Mouse (Mus musculus): ENCODE results near the gene Chrnb1. TPM values are rescaled to one million over a fixed set of nuclear protein-coding genes. Genes with fewer than 3 reads are reported as not detected.

Gene Chrnb1
- total RNA-seq, 2 experiments from 2014 or later: 1.3 to 2.0 TPM

- DNase-seq (ENCODE audit: low spot score in 2 of 2): no peak
- intact Hi-C loops (cut with DNase I): loop anchor here (5.0 kb wide), 1 partner anchor 71 kb away; the partner anchor contains the start of gene Tmem95
Measured at GRCm38 (mm10) chr11:69806378-69806777, 10.6 kb upstream of the Chrnb1 start.

DNA sequence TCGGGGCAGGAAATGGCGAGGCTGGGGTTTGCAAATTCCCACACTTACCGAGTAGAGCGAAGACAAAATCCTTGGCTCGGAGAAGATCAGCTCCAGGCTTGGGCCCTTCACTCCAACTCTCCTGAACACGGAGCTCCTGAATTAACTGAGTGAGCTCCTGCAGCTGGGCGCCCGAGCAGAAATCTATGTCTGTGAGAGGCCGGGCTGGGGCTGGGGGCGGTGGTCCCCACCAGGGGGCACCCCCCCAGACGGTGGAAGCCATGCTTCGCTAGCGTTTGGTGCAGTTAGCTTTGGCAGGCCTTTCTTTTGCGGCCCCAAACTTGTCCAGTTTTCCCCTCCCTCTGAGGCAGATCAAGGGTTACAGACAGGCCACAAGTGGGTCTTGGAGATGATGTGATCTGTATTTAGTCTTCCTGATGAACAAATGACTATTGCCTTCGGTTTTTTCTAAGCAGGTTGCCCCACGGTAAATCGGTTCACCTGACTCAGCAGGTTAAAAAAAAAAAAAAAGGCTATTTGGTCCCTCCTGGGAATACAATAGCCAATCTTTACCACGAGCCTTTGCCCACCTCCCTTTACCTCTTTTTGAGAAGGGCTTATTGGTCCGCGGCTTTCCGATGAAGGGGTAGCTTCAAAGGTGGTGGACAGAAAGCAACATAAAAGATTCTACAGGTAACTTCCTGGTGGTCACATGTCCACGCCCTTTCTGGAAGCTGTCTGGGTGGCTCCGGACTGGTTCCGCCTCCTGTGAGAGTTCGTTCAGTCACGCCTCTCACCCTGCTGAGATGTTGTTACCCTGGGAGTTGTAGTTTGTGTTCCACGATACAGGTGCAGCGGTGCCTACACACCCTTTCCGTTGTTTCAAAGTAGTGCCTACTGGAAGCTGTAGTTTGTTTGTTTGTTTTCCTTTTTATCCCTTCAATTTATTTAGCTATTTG is 9.5 kb upstream of the Chrnb1 start, which contains the start of gene Tmem102:
Gene Tmem102 (minus strand): TSS at position 653 of the 938 bp plus-strand sequence.
- intact Hi-C loops (cut with DNase I): loop anchor here (5.0 kb wide), 1 partner anchor 72 kb away; the partner anchor contains the start of gene Tmem95
- no peak for DNase-seq (ENCODE audit: low spot score in 2 of 2)

DNA sequence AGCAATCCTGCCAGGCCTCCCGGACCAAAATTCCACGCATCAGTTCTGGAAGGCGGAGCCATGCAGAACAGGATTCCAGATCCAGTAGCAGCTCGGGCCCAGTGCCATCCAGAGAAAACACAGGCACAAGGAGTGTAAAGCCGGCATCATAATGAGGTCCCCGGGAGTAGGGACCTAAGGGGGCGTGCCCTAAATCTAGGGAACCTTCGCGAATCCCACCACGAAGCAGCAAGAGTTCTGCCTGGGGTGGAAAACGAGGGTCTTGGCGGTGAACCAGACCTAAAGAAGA is 8.9 kb upstream of the Chrnb1 start:
- intact Hi-C loops (cut with DNase I): no loop called here

GRCm38 (mm10) chr11:69803786-69804651 is 8.3 kb upstream of the Chrnb1 start:
- intact Hi-C loops (cut with DNase I): loop anchor here (2.0 kb wide), 2 partner anchors 33 to 45 kb away; partner anchors contain the start of genes Nlgn2 and Polr2a
- DNase-seq (ENCODE audit: low spot score in 2 of 2): peak; percentile 63 to 72

More for the DNA sequence above, 8.9 kb upstream of the Chrnb1 start:
- DNase-seq (ENCODE audit: low spot score in 2 of 2): no peak

DNA sequence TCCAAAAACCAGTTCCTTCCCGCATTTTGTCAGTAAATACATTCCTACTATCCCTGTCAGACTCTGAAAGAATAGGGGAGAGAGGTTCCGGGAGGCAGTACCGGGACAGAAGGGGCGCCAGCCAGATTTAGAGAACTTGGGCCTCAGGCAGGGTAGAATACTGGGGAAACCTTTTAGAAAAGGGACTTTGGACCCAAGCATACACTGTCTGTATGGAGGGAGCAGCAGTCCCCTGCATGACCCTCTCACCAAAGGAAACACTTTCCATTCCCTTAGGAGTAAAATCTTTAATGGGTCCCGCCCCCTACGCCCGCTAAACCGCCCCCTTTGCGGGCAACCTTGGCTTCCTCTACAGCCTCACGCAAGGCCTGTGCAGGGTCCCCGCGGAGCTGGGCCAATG is 7.6 kb upstream of the Chrnb1 start:
- DNase-seq (ENCODE audit: low spot score in 2 of 2): no peak
- intact Hi-C loops (cut with DNase I): loop anchor here (2.0 kb wide), 2 partner anchors 33 to 45 kb away; partner anchors contain the start of genes Nlgn2 and Polr2a

DNA sequence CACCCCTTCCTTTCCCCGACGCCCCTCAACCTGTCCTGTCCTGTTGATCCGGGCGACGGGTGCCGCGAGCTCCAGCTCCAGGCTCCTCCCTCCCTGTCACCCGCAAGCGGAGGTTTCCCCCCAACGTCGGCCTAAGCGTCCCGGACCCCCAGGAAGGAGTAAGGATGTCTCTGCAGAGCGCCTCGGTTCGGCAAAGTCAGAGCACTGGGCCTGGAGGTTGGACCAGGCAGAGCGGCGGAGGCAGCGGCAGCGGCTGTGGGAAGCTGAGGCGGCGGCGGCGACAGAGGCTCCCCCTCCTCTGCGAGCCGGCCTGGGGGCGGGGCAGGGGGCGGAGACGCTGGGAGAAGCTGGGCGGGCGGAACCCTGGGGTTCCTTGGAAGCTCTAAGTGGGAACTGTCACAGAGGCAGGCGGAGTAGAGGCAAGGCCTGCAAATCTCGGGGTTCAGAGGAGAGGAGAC is 6.9 kb upstream of the Chrnb1 start:
- DNase-seq (ENCODE audit: low spot score in 2 of 2): peak; percentile 74 to 80

DNA sequence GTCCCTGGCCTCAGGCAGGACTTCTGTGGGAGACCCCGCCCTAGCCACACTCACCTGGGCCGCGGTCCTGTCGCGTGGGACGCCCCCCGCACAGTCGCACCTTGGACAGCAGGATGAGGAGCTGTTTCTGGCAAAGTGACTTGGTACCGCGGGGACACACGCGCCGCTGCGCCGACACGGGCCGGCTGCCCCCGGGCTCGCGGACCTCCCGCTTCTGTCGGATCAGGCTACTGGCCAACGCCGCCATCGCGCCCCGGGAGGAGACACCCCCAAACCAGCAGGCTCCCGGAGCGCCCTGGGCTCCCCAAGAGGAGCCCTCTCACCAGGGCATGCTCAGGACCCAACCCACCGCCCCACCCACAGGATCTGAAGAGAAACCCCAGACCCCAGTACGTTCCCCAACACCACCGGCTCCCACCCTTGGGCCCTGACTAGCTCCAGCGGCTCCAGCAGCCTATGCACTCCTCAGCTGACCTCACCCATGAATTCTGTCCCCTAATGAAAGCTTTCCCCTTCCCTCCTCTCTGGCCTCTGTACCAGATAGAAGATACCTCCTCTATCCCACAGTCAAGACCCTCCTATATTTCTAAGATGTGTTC is 5.7 kb upstream of the Chrnb1 start, which contains the start of gene Fgf11:
Gene Fgf11 (minus strand): TSS at position 479 of the 599 bp plus-strand sequence.
- intact Hi-C loops (cut with DNase I): no loop called here
- no peak for DNase-seq (ENCODE audit: low spot score in 2 of 2)

More for the DNA sequence above, 6.9 kb upstream of the Chrnb1 start:
- intact Hi-C loops (cut with DNase I): loop anchor here (2.0 kb wide), 2 partner anchors 34 to 44 kb away; partner anchors contain the start of genes Nlgn2 and Polr2a

- intact Hi-C loops (cut with DNase I): no loop called here
- DNase-seq (ENCODE audit: low spot score in 2 of 2): no peak
Measured at GRCm38 (mm10) chr11:69800392-69801197, 4.9 kb upstream of the Chrnb1 start.

GRCm38 (mm10) chr11:69800138-69800391 is 4.3 kb upstream of the Chrnb1 start:
- DNase-seq (ENCODE audit: low spot score in 2 of 2): no peak
- intact Hi-C loops (cut with DNase I): no loop called here

GRCm38 (mm10) chr11:69799394-69800137 is 3.8 kb upstream of the Chrnb1 start:
- no peak for DNase-seq (ENCODE audit: low spot score in 2 of 2)
- intact Hi-C loops (cut with DNase I): no loop called here

GRCm38 (mm10) chr11:69797924-69798323 is 2.2 kb upstream of the Chrnb1 start:
- intact Hi-C loops (cut with DNase I): no loop called here
- DNase-seq (ENCODE audit: low spot score in 2 of 2): no peak

- DNase-seq (ENCODE audit: low spot score in 2 of 2): no peak
- intact Hi-C loops (cut with DNase I): no loop called here
Measured at GRCm38 (mm10) chr11:69795983-69796435, 266 bp upstream of the Chrnb1 start.

DNA sequence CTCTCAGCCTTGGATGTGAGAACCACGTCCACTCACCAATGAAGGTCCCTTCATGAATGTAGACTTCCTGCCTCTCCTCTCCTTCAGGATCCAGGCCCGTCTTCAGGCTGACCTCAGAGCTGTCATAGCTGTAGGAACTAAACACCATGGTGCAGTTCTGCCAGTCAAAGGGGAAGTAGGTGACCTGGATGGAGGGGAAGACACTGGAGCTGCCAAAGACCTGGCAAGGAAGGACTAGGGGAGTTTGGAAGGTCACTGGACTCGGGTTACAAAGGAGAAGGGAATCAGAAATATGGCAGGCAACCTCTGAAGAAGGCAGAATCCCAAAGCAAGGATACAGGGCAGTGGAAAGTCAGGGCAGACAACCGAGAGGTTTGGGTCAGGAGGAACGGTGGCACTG is 2.3 kb downstream of the Chrnb1 start:
- intact Hi-C loops (cut with DNase I): no loop called here
- no peak for DNase-seq (ENCODE audit: low spot score in 2 of 2)

DNA sequence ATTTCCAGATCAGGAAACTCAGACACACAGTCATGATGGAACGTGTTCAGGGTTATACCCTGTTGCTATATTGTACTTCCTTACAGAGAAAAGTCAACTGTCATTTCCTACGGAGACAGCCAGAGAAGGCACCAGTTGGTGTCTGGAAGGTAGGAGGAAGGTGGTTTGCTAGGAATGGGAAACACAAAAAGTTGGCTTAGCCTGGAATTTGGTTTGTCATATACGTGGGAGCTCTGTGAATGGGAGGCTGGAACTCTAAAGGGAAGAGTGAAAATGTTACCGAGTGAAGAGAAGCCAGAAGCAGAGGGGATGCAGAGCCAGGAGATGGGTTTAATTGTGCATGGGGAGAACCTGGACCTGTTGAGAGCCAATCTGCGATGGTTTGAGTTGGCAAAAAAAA is 4.3 kb downstream of the Chrnb1 start:
- peak in 1 of 2 experiments; percentile 71 for DNase-seq (ENCODE audit: low spot score in 2 of 2)
- intact Hi-C loops (cut with DNase I): loop anchor here (2.0 kb wide), 1 partner anchor 23 kb away; no protein-coding TSS in a partner anchor

GRCm38 (mm10) chr11:69789431-69789830 is 6.3 kb downstream of the Chrnb1 start:
- no peak for DNase-seq (ENCODE audit: low spot score in 2 of 2)
- intact Hi-C loops (cut with DNase I): no loop called here

GRCm38 (mm10) chr11:69787306-69787705 is 8.4 kb downstream of the Chrnb1 start:
- intact Hi-C loops (cut with DNase I): no loop called here
- DNase-seq (ENCODE audit: low spot score in 2 of 2): no peak

DNA sequence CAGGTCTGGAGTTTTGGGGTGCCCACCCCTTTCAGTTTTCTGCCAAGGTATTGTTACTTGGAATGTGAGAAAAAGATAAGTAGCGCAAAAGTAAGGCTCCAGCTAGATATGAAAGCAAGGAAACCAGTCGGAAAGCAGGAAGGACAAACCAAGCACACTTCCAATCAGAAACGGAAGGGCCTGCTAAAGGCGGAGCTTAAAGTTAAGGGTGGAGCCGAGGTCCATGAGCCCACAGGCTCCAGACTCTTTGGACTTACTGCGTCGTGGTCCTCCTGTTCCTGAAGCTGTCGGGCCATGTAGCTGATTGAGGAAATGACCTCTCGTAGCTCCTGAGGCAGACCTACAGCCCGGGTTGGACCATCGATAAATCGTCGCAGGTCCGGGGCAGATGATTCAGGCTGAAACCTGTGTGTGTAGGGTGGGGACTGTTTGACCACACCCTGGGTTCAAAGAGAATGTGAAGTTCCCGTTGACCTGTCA is 10.9 kb downstream of the Chrnb1 start:
- intact Hi-C loops (cut with DNase I): no loop called here
- DNase-seq (ENCODE audit: low spot score in 2 of 2): no peak

DNA sequence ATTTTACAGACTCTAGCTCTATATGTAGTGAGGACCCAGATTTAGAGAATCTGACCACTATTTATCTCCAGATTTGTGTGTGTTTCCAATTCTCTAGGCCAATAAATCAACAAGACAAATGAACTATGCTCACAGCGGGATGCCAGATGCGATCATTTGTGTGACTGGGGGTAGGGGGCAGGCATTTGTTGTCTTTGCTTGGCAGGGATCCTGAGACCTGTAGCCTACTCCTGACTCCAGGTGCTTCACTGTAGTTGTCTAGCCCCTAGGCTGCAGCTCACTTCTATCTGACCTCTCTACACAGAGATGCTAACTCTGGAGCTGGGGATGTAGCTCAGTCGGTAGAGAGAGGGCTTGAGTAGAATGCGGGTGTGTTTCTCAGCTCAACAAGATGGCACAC is 13.9 kb downstream of the Chrnb1 start:
- intact Hi-C loops (cut with DNase I): no loop called here

More for the DNA sequence above, 13.9 kb downstream of the Chrnb1 start:
- no peak for DNase-seq (ENCODE audit: low spot score in 2 of 2)
